Mouse (Mus musculus): ENCODE results near the gene Wwox.
A peak's percentile ranks its signal among the peaks of the same experiment; 100 is the strongest.

Wwox gene

DNA sequence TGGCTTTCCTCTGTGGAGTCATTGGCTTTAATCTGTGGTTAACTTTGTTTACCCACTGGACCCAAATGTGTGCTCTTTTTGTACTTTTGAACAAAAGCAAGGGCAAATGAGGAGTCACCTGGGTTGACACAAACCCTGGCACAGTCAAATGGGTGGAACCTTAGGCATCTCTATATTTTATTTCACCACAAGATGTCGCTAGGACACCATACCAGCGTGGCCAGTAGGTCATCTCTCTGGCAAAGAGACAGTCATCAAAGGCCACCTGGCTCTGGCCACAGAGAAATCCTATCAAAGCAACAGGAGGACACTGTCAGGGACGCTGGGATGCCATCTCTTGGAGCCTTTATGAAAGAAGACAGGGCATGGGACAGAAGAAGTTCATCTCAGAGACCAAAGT is 101.7 kb downstream of the Wwox start:
- DNase-seq (ENCODE audit: low read depth) = no peak

- DNase-seq (ENCODE audit: low read depth) = no peak
Measured at GRCm38 (mm10) chr8:114548360-114548759, 108.9 kb downstream of the Wwox start.

DNA sequence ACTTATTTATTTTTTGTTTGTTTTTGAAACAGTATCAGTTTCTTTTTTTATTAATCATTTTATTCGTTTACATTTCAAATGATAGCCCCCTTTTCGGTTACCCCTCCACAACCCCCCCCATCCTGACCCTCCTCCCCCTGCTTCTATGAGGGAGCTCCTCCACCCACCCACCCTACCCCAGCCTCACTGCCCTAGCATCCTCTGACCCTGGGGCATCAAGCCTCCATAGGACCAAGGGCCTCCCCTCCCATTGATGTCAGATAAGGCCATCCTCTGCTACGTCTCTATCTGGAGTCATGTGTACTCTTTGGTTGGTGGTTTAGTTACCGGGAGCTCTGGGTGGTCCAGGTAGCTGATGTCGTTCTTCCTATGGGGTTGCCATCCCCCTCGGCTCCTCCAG is 109.4 kb downstream of the Wwox start:
- no peak for DNase-seq (ENCODE audit: low read depth)

- DNase-seq (ENCODE audit: low read depth) = no peak
Measured at GRCm38 (mm10) chr8:114550029-114550428, 110.6 kb downstream of the Wwox start.

- no peak for DNase-seq (ENCODE audit: low read depth)
Measured at GRCm38 (mm10) chr8:114552606-114553005, 113.2 kb downstream of the Wwox start.

GRCm38 (mm10) chr8:114554966-114555365 is 115.5 kb downstream of the Wwox start:
- DNase-seq (ENCODE audit: low read depth) = peak; percentile 64

DNA sequence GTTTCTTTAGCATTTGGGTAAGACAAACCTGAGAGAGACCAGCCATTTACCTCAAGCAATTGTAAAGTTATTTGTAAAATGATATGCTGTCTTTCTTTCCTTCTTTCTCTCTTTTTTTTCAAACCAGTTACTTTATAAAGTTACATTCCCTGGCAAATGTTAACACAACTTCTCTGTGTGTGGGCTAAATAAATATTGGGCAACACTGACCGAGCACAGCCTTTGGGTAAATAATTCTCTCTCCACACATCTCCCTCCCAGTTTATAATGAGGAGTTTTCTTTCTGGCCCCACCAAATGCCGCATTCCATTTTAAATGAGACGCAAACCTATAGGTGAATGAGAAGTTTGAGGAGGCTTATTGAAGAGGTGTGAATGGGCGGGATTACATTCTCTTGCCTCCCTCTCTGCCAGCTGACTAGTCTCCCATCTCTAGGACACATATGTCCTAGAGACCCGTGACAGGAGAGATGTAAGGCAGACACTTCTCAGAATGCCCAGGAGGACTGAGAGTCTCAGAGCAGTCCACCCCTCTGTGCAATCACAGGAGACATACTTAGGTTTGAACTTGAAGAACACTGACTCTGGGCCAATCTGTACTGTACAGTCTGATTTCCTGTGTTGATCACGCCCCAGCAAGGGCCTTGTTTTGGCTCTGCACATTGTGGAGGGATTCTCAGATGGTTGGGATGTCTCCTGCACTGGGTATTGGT is 116.2 kb downstream of the Wwox start:
- DNase-seq (ENCODE audit: low read depth) = no peak

DNA sequence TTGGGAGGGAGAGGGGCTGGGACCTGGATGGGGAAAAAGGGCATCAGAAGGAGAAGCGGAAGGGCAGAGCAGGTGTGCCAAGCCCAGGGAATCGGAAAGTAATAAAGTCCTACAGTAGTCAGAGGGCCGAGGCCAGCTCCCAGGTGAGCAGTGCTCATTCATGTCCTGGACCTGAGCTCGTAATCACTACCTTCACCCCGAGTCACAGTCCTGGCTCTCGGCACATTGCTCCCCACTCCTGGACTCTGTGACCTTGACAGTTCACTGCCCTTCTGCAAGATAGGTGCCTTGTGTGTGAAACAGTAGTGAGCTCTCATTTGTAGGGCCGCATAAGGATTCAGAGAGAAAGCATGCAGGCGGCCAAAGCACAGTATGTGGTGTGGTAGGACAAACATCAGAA is 121.7 kb downstream of the Wwox start:
- DNase-seq (ENCODE audit: low read depth) = no peak

- no peak for DNase-seq (ENCODE audit: low read depth)
Measured at GRCm38 (mm10) chr8:114562486-114562885, 123.0 kb downstream of the Wwox start.

DNA sequence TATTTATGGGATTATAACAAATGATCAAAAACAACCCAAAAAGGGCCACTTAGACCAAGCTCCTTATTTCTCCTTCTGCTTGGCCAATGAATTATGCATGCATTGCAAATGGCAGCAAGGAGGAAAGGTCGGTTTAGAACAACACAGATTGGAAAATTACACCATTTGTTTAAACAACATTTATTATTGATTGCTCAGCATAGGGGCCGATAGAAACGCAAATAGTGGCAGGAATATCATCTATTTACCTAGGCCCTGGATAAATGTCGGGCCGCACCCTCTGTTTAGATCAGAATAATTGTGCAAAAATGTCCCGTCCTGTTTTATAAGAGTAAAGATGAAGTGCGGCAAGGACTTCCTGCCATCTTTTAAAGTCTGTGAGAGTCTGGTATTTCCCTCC is 123.9 kb downstream of the Wwox start:
- no peak for DNase-seq (ENCODE audit: low read depth)

DNA sequence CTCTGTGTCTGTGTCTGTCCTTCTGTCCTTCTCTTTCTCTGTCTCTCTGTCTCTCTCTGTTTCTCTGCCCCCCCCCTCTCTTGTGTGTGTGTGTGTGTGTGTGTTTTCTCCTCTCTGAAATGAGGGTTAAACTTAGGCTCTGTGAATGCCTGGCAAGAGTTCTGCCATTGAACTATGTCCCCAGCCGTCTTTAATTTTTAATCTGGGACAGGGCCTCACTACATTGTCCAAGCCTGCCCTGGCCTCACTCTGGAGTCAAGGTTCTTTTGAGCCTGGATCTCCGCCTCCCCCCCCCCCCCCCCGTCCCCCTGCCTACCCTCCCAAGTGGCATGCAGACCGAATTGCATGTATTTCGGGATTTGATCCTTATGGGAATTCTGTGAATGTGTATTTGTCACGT is 124.6 kb downstream of the Wwox start:
- no peak for DNase-seq (ENCODE audit: low read depth)

DNA sequence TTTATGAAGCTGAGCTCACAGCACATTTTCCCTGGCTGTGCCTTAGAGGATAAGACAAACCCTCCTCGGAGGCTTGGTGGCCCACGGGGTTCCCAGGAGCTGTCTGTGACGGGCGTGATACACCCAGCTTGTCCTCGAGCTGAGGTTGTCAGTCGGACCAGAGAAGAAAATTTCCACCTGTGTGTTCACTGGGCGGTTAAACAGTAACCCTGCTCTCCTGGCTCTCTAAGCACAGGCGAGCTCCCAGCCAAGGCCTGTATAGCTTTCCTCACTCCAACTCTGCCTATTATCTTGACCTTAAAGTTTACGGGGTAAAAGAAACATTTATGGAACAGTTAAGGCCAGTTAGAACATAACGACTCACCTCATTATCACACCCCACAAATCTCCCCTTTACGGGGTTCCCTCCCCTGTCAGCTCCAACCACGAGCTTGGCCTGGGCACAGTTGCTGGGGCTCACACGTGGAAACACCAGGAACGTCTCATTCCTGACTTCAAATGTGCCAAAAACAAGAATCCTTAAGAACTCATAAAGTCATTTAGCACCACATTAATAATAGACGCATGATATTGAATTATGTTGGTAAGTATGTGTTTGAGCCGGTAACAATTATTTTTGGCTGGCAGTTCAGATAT is 129.2 kb downstream of the Wwox start:
- DNase-seq (ENCODE audit: low read depth) = no peak

DNA sequence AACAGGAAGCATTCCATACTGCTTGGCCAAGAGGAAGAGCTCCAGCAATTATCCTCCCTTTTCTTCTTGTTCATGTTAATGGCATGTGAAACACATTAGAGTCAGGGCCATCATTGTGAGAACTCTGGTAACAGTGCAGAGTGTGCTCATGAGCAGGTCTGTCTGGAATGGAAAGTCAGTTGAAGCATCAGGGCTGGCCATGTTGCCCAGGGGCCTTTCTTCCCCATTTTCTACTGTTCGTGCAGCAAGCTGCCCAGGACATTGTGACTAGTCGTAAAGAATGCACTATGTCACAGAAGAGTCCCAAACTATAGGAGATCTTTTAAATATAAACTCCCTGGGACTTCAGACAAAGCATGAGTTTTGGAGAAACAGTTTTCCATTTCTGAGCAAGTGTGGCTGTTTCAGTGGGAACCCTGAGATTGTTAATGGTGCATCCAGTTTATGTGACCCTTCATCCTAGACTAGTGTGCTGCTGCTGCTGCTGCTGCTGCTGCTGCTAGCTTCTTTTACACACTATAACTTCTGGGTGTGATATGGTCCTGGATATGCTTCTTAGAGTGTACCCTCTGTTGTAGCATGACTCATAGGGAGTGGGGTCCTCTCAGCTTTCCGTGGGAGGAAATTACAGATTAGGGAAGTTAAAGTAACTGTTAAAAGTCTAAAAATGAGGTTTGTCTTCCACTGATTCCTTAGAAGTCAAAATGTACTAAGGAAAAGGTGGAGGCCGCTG is 133.7 kb downstream of the Wwox start:
- no peak for DNase-seq (ENCODE audit: low read depth)

- no peak for DNase-seq (ENCODE audit: low read depth)
Measured at GRCm38 (mm10) chr8:114573747-114574093, 134.3 kb downstream of the Wwox start.

GRCm38 (mm10) chr8:114579292-114579691 is 139.8 kb downstream of the Wwox start:
- no peak for DNase-seq (ENCODE audit: low read depth)

GRCm38 (mm10) chr8:114580684-114581083 is 141.2 kb downstream of the Wwox start:
- DNase-seq (ENCODE audit: low read depth) = no peak

GRCm38 (mm10) chr8:114590336-114590867 is 150.9 kb downstream of the Wwox start:
- DNase-seq (ENCODE audit: low read depth) = no peak

- DNase-seq (ENCODE audit: low read depth) = no peak
Measured at GRCm38 (mm10) chr8:114591296-114592280, 152.1 kb downstream of the Wwox start.

GRCm38 (mm10) chr8:114593424-114594157 is 154.1 kb downstream of the Wwox start:
- no peak for DNase-seq (ENCODE audit: low read depth)

- DNase-seq (ENCODE audit: low read depth) = no peak
Measured at GRCm38 (mm10) chr8:114594811-114595210, 155.4 kb downstream of the Wwox start.

- DNase-seq (ENCODE audit: low read depth) = no peak
Measured at GRCm38 (mm10) chr8:114599555-114599954, 160.1 kb downstream of the Wwox start.

All from fibroblast of lung, adult 2 months (primary cell).